Mouse (Mus musculus) midbrain, embryonic 12.5 days (tissue): ENCODE data around the gene Tbx1. TPM values are rescaled to one million over a fixed set of nuclear protein-coding genes. Genes with fewer than 3 reads are reported as not detected.

Experiments
- ATAC-seq: fragments of 200-750 bp; cut with Nextera tagmentation; 2 replicates; pipeline ENCODE4 v1.8.0; 2017; ENCODE audit warnings: low read depth, moderate TSS enrichment, moderate library complexity; ENCODE audit not compliant: low FRiP score
- H3K27ac ChIP-seq: fragments of 300-500 bp; sonication (generic); replicated peaks from 2 replicates; pipeline ENCODE4 v1.5.1; 2016; ENCODE audit warnings: mild to moderate bottlenecking
- H3K27me3 ChIP-seq: fragments of 300-500 bp; sonication (generic); 2 replicates; pipeline ENCODE4 v1.6.1; 2016; ENCODE audit warnings: mild to moderate bottlenecking
- H3K36me3 ChIP-seq: fragments of 300-500 bp; sonication (generic); 2 replicates; pipeline ENCODE4 v1.6.1; 2016
- H3K4me1 ChIP-seq: fragments of 300-500 bp; sonication (generic); 2 replicates; pipeline ENCODE4 v1.6.1; 2016
- H3K4me2 ChIP-seq: fragments of 300-500 bp; sonication (generic); replicated peaks from 2 replicates; pipeline ENCODE4 v1.6.1; 2016; ENCODE audit warnings: mild to moderate bottlenecking, moderate library complexity
- H3K4me3 ChIP-seq: fragments of 300-500 bp; sonication (generic); 2 replicates; pipeline ENCODE4 v1.5.1; 2016; ENCODE audit warnings: mild to moderate bottlenecking
- H3K9ac ChIP-seq: fragments of 300-500 bp; sonication (generic); replicated peaks from 2 replicates; pipeline ENCODE4 v1.6.1; 2016; ENCODE audit warnings: mild to moderate bottlenecking, moderate library complexity
- H3K9me3 ChIP-seq: fragments of 300-500 bp; sonication (generic); 2 replicates; pipeline ENCODE4 v1.6.1; 2016; ENCODE audit warnings: mild to moderate bottlenecking
- WGBS: fragments of 180-500 bp; shearing (Covaris S2); methylation state at CpG from one replicate; pipeline ENCODE4 v1.1.7; 2016; 5-methylcytosine and 5-hydroxymethylcytosine counted together
- polyA plus RNA-seq: library from polyadenylated mRNA; unstranded; fragments of >200 nt; fragmentation: Nextera tagmentation; extraction: Ambion mirVana; gene quantifications from 2 replicates; pipeline ENCODE4 v1.2.1, GENCODE M21; 2016

Gene Tbx1
- polyA plus RNA-seq, 1 experiment from 2014 or later: 1.4 TPM

DNA sequence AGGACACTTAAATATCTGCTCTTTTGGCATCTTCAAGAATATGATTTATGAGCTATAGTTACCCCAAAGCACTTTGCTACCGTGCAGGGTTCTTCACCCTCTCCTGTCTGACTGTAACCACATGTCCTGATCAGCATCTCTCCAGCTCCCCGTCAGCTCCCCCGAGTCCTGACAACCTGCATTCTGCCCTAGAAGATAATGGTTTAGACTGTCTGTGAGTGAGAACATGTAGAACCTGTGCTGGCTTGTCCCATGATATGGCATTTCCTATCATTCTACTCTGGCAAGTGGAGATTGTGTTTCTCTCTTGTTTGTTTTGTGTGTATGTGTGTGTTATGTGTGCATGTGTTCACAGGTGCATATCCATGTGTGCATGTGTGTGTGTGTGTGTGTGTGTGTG, 7.5 kb upstream of the Tbx1 start:
- peaks cover 58% of the 10 kb centered on the region for H3K27me3 ChIP-seq
- ATAC-seq: no peak
- H3K4me3 ChIP-seq: no peak overlapping the region
- H3K9me3 ChIP-seq: no peaks in the 10 kb centered on the region
- H3K36me3 ChIP-seq: no peaks in the 10 kb centered on the region
- WGBS: 94% methylated on average over 3 of the region's 3 CpGs
- no peak overlapping the region for H3K9ac ChIP-seq
- H3K27ac ChIP-seq: no peak overlapping the region
- H3K4me2 ChIP-seq: no peak overlapping the region
- no peaks in the 10 kb centered on the region for H3K4me1 ChIP-seq

DNA sequence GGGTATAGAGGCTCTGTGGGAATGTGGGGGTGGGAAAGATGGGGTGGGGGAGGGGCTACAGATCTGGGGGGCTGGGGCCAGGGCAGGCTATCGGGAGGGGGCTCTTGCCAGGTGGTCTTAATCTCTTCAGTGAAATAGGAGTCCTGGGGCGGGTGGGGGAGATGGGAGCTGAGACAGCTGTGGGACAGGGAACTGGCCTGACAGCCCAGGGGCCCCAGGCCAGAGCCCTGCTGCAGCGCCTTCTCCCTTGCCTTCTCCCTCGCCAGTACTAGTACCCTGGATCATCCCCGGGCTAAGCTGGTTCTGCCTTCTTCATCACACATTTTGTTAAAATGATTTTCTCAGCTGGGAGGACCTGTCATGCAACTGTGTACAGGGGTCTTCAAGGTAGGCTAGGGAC, 5.8 kb upstream of the Tbx1 start:
- Histone ChIP-seq H3K9me3 (no peaks in the 10 kb centered on the region), H3K27ac (no peak overlapping the region), H3K4me2 (no peak overlapping the region), H3K36me3 (no peaks in the 10 kb centered on the region), H3K4me3 (no peak overlapping the region), H3K27me3 (peaks cover 67% of the 10 kb centered on the region), H3K4me1 (peaks cover 6% of the 10 kb centered on the region), H3K9ac (no peak overlapping the region)
- 45% methylated on average over 5 of the region's 5 CpGs for WGBS
- no peak for ATAC-seq

DNA sequence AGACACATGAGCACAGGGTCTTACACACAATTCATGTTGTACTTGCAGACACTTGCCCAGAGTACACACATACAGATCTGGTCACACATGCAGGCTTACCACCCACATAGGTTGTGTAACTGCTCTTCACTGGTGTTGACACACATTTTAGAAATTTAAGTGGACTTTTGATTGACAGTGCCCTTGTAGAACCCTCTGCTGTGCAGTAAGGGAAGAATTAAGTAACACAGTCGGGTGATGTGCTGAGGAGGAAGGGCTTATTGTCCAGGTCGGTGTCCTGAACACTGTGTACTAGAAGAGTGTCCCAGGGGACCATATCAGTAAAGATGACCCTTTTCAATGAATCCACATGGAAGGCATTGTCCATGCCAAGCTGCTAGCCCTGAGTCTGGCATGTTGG, 3.5 kb upstream of the Tbx1 start:
- H3K4me1 ChIP-seq: peaks cover 17% of the 10 kb centered on the region
- no peaks in the 10 kb centered on the region for H3K9me3 ChIP-seq
- no peak overlapping the region for H3K9ac ChIP-seq
- no peak overlapping the region for H3K4me3 ChIP-seq
- WGBS: 71% methylated on average over 2 of the region's 2 CpGs
- ATAC-seq: no peak
- peaks cover 85% of the 10 kb centered on the region for H3K27me3 ChIP-seq
- H3K27ac ChIP-seq: no peak overlapping the region
- no peaks in the 10 kb centered on the region for H3K36me3 ChIP-seq
- no peak overlapping the region for H3K4me2 ChIP-seq

DNA sequence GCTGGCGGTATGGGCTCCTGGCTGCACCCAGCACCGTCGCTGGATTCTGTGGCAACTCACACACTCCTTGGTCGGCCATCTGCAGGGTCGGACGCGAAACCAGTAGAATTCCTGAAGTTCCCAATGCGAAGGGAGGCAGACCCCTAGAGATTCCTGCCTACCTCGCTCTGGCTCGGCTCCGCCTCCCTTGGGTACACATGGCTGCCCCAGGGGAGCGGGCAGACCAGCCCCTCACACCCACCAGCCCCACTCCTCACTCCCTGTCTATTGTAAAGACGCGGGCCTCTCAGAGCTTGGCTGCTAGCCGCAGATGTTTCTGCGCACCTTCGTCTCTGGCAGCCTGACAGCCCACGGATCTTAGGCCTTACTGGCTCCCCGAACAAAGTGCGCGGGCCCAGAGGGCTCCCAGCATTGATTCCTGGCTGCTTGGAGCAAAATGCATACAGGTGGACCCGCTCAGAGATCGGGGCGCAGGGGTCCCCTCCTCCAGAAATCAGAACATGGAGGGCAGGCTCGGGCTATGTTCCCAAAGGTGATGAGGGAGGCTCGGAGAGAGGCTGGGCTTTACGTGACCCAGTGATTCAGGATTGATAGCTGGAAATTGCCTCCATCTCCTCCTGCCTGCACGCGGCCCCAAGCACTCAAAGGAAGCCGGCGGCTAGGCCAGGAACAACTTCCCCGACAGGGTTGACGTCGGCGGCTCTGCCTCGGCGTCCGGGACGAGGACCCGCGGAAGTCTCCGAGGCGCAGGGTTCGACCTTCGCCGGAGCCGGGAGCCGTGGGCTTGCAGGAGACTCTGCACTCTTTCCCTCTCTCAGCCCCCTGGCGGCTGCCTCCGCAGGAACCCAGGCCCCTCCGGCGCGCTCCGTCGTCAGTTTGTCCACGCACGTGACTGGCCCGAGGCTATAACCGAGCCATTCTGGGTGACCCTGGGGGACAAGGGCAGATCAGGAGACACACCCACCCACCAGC, 862 bp upstream of the Tbx1 start:
- no peak for ATAC-seq

DNA sequence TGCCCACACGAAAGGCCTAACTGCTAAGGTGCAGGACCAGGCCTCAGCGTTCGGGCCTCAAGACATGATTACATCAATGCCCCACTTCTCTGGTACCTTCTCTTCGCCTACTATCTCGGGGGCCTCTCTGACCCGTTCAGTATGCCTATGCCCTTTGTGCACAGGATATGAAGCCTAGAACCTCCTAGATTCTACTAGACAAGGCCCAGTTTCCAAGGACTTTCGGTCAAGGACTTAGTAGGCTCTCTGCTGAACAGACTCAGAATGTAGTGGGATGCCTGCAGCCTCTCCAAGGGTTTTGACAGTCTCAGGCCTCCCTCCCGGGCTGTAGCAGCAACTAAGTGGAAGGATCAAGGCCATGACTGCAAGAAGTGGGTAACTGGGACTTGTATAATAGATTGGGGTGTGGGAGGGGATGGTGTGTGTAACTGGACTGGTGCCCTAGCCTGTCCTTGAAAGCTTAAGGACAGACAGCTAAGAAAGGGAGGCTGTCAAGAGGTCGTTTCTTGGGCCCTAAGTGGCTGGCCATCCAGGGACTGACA, 1.3 kb downstream of the Tbx1 start:
- Histone ChIP-seq H3K4me1 (peaks cover 40% of the 10 kb centered on the region), H3K9me3 (no peaks in the 10 kb centered on the region), H3K9ac (no peak overlapping the region), H3K27ac (no peak overlapping the region), H3K4me3 (0 out of 2 replicates have a peak overlapping the region, but pooled peaks have one; percentile 19), H3K27me3 (peaks cover 97% of the 10 kb centered on the region), H3K36me3 (no peaks in the 10 kb centered on the region), H3K4me2 (no peak overlapping the region)
- ATAC-seq: no peak
- WGBS: 4% methylated on average over 9 of the region's 9 CpGs

More for the DNA sequence above, 862 bp upstream of the Tbx1 start:
- 2% methylated on average over 59 of the region's 59 CpGs for WGBS
- H3K27ac ChIP-seq: no peak overlapping the region
- H3K36me3 ChIP-seq: no peaks in the 10 kb centered on the region
- peaks cover 34% of the 10 kb centered on the region for H3K4me1 ChIP-seq
- H3K9me3 ChIP-seq: no peaks in the 10 kb centered on the region
- peak overlapping the region; percentile 22 for H3K4me3 ChIP-seq
- 0 out of 2 replicates have a peak overlapping the region, but pooled peaks have one; percentile 11 for H3K9ac ChIP-seq
- H3K27me3 ChIP-seq: peaks cover 97% of the 10 kb centered on the region
- H3K4me2 ChIP-seq: peak overlapping the region; percentile 40

DNA sequence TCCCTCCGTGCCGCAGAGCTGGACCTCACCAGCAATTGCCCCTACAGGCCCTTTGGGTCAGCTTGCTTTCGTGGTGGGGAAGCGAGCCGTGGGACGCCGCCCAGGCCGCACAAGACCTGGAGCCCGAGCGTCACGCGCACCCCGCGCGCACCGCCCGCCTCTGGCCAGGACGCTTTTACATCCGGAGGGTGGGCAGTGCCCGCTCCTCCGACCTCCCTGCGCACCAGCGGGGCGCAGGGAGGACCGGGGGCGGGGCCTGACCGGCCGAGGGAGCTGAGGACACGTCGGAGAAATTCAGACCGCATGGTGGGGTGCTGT, 1.8 kb downstream of the Tbx1 start:
- peaks cover 97% of the 10 kb centered on the region for H3K27me3 ChIP-seq
- no peak overlapping the region for H3K9ac ChIP-seq
- 0 out of 2 replicates have a peak overlapping the region, but pooled peaks have one; percentile 17 for H3K4me2 ChIP-seq
- H3K36me3 ChIP-seq: no peaks in the 10 kb centered on the region
- H3K4me3 ChIP-seq: peak overlapping the region; percentile 19; the same call in 1 of the 2 replicates
- H3K4me1 ChIP-seq: peaks cover 40% of the 10 kb centered on the region
- no peak for ATAC-seq
- no peak overlapping the region for H3K27ac ChIP-seq
- 3% methylated on average over 31 of the region's 31 CpGs for WGBS
- H3K9me3 ChIP-seq: no peaks in the 10 kb centered on the region

DNA sequence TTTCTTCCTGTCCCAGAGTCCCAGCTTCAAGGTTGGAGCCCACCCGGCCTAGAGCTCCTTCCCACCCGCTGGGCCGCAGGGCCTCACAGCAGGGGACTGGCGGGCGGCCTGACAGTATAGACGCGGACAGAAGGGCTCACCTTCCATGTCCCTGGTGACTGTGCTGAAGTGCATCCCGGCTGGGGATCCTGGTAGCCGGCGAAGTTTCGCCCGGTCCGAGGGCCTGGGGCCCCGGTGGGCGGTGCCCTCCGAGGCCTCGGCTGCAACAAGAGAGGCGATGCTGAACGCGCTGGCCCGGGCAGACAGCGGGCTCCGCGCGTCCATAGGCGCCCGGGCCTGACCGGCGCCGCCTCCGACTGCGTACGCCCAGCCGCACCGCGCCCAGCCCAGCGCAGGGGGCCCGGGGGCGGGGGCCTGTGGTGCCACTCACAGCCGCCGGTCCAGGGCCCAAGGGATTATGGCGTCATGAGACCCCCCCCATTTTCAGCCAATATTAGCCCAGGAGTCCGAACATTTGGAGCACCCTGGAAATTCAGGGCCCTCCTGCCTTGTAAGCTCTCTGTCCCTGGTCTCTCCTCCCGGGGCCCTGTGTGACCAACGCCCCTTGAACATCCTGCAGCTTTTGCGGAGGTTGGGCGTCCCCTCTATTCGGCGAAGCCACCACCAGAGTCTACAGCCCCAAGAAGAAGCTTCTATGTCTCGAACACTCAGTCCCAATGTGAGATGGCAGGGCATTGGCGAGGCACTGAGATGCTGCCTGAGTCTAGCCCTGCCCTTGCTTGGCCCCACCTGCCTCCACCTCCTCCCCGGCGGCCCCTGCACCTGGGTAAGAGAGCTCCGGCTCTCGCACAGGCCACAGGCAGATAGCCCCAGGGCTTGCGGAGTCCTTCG, 2.4 kb downstream of the Tbx1 start:
- H3K27ac ChIP-seq: no peak overlapping the region
- H3K4me2 ChIP-seq: peak overlapping the region; percentile 17
- peaks cover 40% of the 10 kb centered on the region for H3K4me1 ChIP-seq
- H3K9ac ChIP-seq: no peak overlapping the region
- peaks cover 97% of the 10 kb centered on the region for H3K27me3 ChIP-seq
- ATAC-seq: peak; percentile 27; the same call in 1 of the 2 replicates
- H3K36me3 ChIP-seq: no peaks in the 10 kb centered on the region
- H3K9me3 ChIP-seq: no peaks in the 10 kb centered on the region
- under 1% methylated on average over 57 of the region's 57 CpGs for WGBS
- H3K4me3 ChIP-seq: peak overlapping the region; percentile 19

DNA sequence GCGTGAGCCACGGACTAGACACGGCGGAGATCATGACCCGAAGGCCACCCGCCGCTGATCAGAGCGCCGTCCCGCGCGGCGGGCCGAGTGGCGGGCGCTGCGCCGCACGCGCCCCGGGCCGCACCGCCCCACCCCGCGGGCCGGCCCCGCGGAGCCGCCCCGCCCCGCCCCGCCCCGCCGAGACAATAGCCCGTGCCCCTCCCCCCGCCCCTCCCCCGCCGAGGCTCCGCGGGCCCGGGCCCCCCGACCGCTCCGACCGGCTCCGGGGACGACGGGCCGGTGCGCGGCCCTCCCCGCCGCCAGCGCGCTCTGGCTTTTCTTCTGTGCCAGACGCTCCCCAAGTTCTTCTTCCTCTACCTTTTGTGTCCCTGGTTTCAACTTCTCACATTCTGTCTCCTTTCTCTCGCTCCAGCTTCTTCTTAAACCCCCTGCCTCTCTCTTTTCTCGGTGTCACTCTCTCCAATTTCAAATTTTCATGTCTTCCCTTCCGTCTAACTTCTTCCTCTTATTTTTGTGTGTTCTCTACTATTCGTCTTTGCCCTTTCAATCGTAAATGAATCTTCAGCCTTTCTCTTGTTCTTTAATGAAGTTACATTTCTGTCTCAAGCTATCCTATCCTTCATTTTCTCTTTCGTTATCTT, 3.4 kb downstream of the Tbx1 start:
- no peaks in the 10 kb centered on the region for H3K36me3 ChIP-seq
- H3K4me3 ChIP-seq: peak overlapping the region; percentile 39
- H3K9ac ChIP-seq: no peak overlapping the region
- H3K27me3 ChIP-seq: peaks cover 99% of the 10 kb centered on the region
- H3K4me1 ChIP-seq: peaks cover 45% of the 10 kb centered on the region
- H3K27ac ChIP-seq: no peak overlapping the region
- H3K9me3 ChIP-seq: no peaks in the 10 kb centered on the region
- under 1% methylated on average over 27 of the region's 62 CpGs for WGBS
- peak overlapping the region; percentile 56 for H3K4me2 ChIP-seq
- no peak for ATAC-seq

DNA sequence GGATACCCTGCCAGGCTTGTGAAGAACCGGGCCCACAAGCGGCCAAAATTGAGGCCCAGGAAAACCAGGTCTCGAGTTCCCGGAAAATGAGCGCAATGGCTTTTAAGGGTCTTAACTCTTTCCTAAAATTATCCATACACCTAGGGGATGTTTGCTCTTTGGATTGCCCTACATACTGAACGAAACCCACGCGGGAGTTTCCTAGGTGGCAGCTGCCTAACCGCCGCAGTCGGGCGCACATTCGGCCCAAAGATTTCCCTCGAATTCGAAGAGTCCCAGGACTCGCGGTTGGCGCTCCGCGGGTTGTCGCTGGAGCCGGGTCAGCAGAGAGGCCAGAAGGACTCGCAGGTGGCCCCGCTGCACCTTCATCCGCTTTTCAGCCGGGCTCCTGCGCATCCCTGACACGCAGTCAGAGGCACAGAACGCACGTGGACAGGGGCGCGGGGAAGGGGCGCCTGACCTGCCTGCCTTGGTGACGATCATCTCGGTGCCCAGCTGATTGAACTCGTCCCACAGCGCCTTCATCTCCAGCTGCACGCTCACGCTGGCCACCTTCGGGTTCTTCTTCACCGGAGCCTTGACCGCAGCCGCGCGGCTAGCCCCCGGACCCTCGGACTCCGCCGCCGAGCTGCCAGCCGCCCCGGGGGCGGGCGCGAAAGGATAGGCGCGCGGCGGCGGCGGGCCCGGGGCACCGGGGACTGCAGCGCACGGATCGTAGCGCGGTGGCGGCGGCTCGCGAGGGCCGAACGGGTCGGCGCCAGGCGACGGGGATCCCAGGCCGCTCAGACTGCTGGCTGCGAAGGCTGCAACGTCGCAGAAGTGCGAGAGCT, 4.2 kb downstream of the Tbx1 start:
- Histone ChIP-seq H3K4me1 (peaks cover 47% of the 10 kb centered on the region), H3K36me3 (no peaks in the 10 kb centered on the region), H3K9ac (no peak overlapping the region; the same call in 1 of the 2 replicates), H3K9me3 (no peaks in the 10 kb centered on the region), H3K27me3 (peaks cover 99% of the 10 kb centered on the region), H3K4me2 (peak overlapping the region; percentile 56), H3K27ac (no peak overlapping the region), H3K4me3 (peak overlapping the region; percentile 39)
- no peak for ATAC-seq
- under 1% methylated on average over 83 of the region's 83 CpGs for WGBS

DNA sequence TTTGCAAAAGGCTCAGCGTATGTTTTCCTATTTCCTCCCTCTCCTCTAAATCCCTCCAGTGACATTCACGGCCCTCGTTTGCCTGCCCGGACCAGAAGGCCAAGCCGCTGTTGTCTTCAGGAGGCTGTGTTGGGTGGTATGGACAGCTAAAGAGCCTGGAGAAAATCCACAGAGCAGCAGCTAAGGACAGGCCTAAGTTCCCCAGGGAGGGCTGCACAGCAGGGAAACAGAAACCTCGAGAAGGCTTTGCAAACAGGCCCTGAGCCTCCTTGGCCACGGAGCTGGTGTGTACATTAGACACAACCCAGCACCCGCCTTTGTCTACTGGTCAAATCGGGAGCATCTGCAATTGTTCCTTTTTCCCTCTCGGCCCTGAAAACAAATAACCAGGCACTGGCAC, 4.8 kb downstream of the Tbx1 start:
- Histone ChIP-seq H3K9me3 (no peaks in the 10 kb centered on the region), H3K4me2 (peak overlapping the region; percentile 56; the same call in 1 of the 2 replicates), H3K4me1 (peaks cover 45% of the 10 kb centered on the region), H3K4me3 (peak overlapping the region; percentile 39; the same call in 1 of the 2 replicates), H3K9ac (no peak overlapping the region), H3K27me3 (peaks cover 99% of the 10 kb centered on the region), H3K36me3 (no peaks in the 10 kb centered on the region), H3K27ac (no peak overlapping the region)
- WGBS: 2% methylated on average over 10 of the region's 10 CpGs
- ATAC-seq: no peak
